Mouse (Mus musculus): ENCODE data around the gene Fbxo39. TPM values are rescaled to one million over a fixed set of nuclear protein-coding genes. Genes with fewer than 3 reads are reported as not detected.

Fbxo39 gene
- not detected in 2 replicates for polyA plus RNA-seq (2014; fragmentation: Nextera tagmentation; extraction: Ambion mirVana)

- DNase-seq (ENCODE audit: low spot score) (no peak), ATAC-seq (replicated peaks; ENCODE audit: low FRiP score) (no peak)
- no peaks in the 10 kb centered on the region for H3K36me3 ChIP-seq (ENCODE audit: control insufficient read depth, insufficient read depth, low read length)
- H3K9ac ChIP-seq (ENCODE audit: low read depth, low read length), result no peak within 1 kb of the TSS
- 12% methylated on average over 42 of the region's 42 CpGs for WGBS
- H3K4me1 ChIP-seq (replicated peaks; ENCODE audit: control insufficient read depth, insufficient read depth, low read length), result no peaks in the 10 kb centered on the region; the same call in 1 of the 2 replicates
- H3K27me3 ChIP-seq (replicated peaks; ENCODE audit: control insufficient read depth, insufficient read depth, low read length), result peaks cover 26% of the 10 kb centered on the region
- peak within 1 kb of the TSS; percentile 43 for H3K4me2 ChIP-seq
- no peaks in the 10 kb centered on the region for H3K9me3 ChIP-seq (ENCODE audit: control insufficient read depth, low read length)
- peak within 1 kb of the TSS; percentile 17 for H3K4me3 ChIP-seq (ENCODE audit: low read depth, low read length)
- H3K27ac ChIP-seq (ENCODE audit: low read depth, low read length), result no peak within 1 kb of the TSS
Observed at GRCm38 (mm10) chr11:72314151-72314895, at the start of gene Fbxo39. Gene Fbxo39 (plus strand): TSS chr11:72314444.

- ATAC-seq (replicated peaks; ENCODE audit: low FRiP score) (no peak), DNase-seq (ENCODE audit: low spot score) (no peak)
- H3K27me3 ChIP-seq (replicated peaks; ENCODE audit: control insufficient read depth, insufficient read depth, low read length), result peaks cover 48% of the 10 kb centered on the region
- no peaks in the 10 kb centered on the region for H3K36me3 ChIP-seq (ENCODE audit: control insufficient read depth, insufficient read depth, low read length)
- no peak overlapping the region for H3K4me2 ChIP-seq
- no peaks in the 10 kb centered on the region for H3K9me3 ChIP-seq (ENCODE audit: control insufficient read depth, low read length)
- peak overlapping the region; percentile 41; the same call in 1 of the 2 replicates for H3K4me3 ChIP-seq (ENCODE audit: low read depth, low read length)
- no peak overlapping the region for H3K27ac ChIP-seq (ENCODE audit: low read depth, low read length)
- no peak overlapping the region for H3K9ac ChIP-seq (ENCODE audit: low read depth, low read length)
- WGBS, result 13% methylated on average over 9 of the region's 11 CpGs
- no peaks in the 10 kb centered on the region; the same call in 1 of the 2 replicates for H3K4me1 ChIP-seq (replicated peaks; ENCODE audit: control insufficient read depth, insufficient read depth, low read length)
Observed at GRCm38 (mm10) chr11:72265483-72265882, 48.8 kb upstream of the Fbxo39 start.

DNA sequence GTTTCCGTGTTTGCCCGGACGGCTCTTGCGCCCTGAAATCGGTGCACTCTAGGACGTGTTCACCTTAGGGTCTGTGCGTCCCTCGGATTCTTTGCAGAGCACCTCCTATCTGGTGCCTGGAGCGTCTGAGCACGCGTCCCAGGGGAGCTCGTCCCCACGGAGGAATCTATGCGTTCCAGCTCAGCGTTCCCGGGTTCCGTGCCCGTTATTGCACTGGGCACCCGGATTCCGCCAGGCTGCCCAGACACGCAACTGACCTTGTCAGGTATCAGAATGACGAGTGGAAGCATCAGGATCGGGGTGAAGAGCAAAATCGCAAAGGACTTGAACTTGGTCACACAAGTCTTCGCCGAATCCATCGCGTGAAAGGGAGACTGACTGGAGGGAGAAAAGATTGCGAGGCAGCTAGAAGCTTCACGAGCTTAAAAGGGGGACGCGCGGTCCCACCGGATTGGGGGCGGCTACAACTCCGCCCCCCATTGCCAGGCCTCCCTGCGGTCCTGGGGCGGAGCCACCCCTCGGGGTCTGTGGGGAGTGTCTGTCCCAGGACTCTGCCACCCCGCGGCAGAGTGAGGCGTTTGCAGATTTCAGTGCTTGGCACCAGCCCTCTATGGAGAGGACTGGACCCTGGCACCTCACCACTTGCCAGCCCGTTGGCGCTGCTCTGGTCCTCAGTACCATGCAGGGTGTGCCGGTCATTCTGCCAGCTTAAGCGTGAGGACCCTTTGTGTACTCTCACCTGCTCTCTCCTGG, 47.9 kb upstream of the Fbxo39 start:
- no peaks in the 10 kb centered on the region; the same call in 1 of the 2 replicates for H3K4me1 ChIP-seq (replicated peaks; ENCODE audit: control insufficient read depth, insufficient read depth, low read length)
- ATAC-seq (replicated peaks; ENCODE audit: low FRiP score) (no peak), DNase-seq (ENCODE audit: low spot score) (peak; percentile 51)
- WGBS, result 2% methylated on average over 46 of the region's 46 CpGs
- H3K4me3 ChIP-seq (ENCODE audit: low read depth, low read length), result peak overlapping the region; percentile 41
- no peak overlapping the region for H3K9ac ChIP-seq (ENCODE audit: low read depth, low read length)
- no peaks in the 10 kb centered on the region for H3K9me3 ChIP-seq (ENCODE audit: control insufficient read depth, low read length)
- H3K27ac ChIP-seq (ENCODE audit: low read depth, low read length), result no peak overlapping the region
- peak overlapping the region; percentile 72 for H3K4me2 ChIP-seq
- no peaks in the 10 kb centered on the region for H3K36me3 ChIP-seq (ENCODE audit: control insufficient read depth, insufficient read depth, low read length)
- H3K27me3 ChIP-seq (replicated peaks; ENCODE audit: control insufficient read depth, insufficient read depth, low read length), result peaks cover 48% of the 10 kb centered on the region

DNA sequence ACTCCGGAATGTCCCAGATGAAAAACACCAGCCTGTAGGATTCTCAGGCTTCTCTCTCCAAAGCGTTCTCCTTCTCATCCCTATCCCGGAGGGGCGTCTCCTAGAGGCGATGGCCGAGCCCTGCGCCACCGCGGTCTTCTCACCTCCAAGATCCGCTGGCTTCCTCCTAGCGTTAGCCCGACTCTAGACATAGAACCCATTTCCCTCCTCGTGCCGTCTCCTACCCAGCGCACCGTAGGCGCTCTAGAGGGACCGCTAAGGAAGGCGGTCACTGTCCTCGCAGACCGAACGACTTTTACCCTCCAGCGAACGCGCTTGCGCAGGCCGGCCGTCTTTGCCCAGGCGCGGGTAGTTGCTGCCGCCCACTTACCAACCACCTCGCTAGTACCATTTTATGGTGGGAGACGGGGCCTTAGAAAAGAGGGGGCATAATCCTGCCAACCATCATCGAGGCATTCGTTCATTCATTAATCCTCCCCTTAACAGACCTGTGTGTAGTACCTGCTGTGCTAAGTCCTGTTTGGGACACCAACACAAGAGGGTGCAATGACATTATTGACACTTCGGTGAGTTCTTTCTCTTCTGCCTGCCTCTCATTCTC, 47.2 kb upstream of the Fbxo39 start, which contains the start of gene Slc13a5:
Gene Slc13a5, minus strand, starts transcription at position 263 of the 601 bp plus-strand sequence.
- Histone ChIP-seq H3K36me3 (ENCODE audit: control insufficient read depth, insufficient read depth, low read length) (no peaks in the 10 kb centered on the region), H3K4me2 (peak within 1 kb of the TSS; percentile 72), H3K9ac (ENCODE audit: low read depth, low read length) (no peak within 1 kb of the TSS), H3K4me1 (replicated peaks; ENCODE audit: control insufficient read depth, insufficient read depth, low read length) (no peaks in the 10 kb centered on the region; the same call in 1 of the 2 replicates), H3K4me3 (ENCODE audit: low read depth, low read length) (peak within 1 kb of the TSS; percentile 41), H3K9me3 (ENCODE audit: control insufficient read depth, low read length) (no peaks in the 10 kb centered on the region), H3K27ac (ENCODE audit: low read depth, low read length) (no peak within 1 kb of the TSS), H3K27me3 (replicated peaks; ENCODE audit: control insufficient read depth, insufficient read depth, low read length) (peaks cover 48% of the 10 kb centered on the region)
- peak; percentile 40 for DNase-seq (ENCODE audit: low spot score)
- ATAC-seq (replicated peaks; ENCODE audit: low FRiP score), result no peak
- 6% methylated on average over 36 of the region's 36 CpGs for WGBS

GRCm38 (mm10) chr11:72271761-72272160, 42.5 kb upstream of the Fbxo39 start:
- Histone ChIP-seq H3K27ac (ENCODE audit: low read depth, low read length) (no peak overlapping the region), H3K4me3 (ENCODE audit: low read depth, low read length) (no peak overlapping the region)
- 56% methylated on average over 1 of the region's 1 CpGs for WGBS

GRCm38 (mm10) chr11:72273341-72273740, 40.9 kb upstream of the Fbxo39 start:
- ATAC-seq (replicated peaks; ENCODE audit: low FRiP score) (no peak), DNase-seq (ENCODE audit: low spot score) (no peak)
- no peak overlapping the region for H3K9ac ChIP-seq (ENCODE audit: low read depth, low read length)
- H3K4me1 ChIP-seq (replicated peaks; ENCODE audit: control insufficient read depth, insufficient read depth, low read length), result no peaks in the 10 kb centered on the region
- H3K4me3 ChIP-seq (ENCODE audit: low read depth, low read length), result no peak overlapping the region
- H3K27ac ChIP-seq (ENCODE audit: low read depth, low read length), result no peak overlapping the region
- no peak overlapping the region for H3K4me2 ChIP-seq
- H3K36me3 ChIP-seq (ENCODE audit: control insufficient read depth, insufficient read depth, low read length), result no peaks in the 10 kb centered on the region
- 54% methylated on average over 3 of the region's 3 CpGs for WGBS
- peaks cover 3% of the 10 kb centered on the region; the same call in 1 of the 2 replicates for H3K27me3 ChIP-seq (replicated peaks; ENCODE audit: control insufficient read depth, insufficient read depth, low read length)
- H3K9me3 ChIP-seq (ENCODE audit: control insufficient read depth, low read length), result no peaks in the 10 kb centered on the region

More at GRCm38 (mm10) chr11:72271761-72272160, 42.5 kb upstream of the Fbxo39 start:
- Histone ChIP-seq H3K36me3 (ENCODE audit: control insufficient read depth, insufficient read depth, low read length) (no peaks in the 10 kb centered on the region), H3K4me1 (replicated peaks; ENCODE audit: control insufficient read depth, insufficient read depth, low read length) (no peaks in the 10 kb centered on the region), H3K27me3 (replicated peaks; ENCODE audit: control insufficient read depth, insufficient read depth, low read length) (peaks cover 19% of the 10 kb centered on the region), H3K4me2 (no peak overlapping the region), H3K9me3 (ENCODE audit: control insufficient read depth, low read length) (no peaks in the 10 kb centered on the region), H3K9ac (ENCODE audit: low read depth, low read length) (no peak overlapping the region)
- no peak for DNase-seq (ENCODE audit: low spot score)
- ATAC-seq (replicated peaks; ENCODE audit: low FRiP score), result no peak

DNA sequence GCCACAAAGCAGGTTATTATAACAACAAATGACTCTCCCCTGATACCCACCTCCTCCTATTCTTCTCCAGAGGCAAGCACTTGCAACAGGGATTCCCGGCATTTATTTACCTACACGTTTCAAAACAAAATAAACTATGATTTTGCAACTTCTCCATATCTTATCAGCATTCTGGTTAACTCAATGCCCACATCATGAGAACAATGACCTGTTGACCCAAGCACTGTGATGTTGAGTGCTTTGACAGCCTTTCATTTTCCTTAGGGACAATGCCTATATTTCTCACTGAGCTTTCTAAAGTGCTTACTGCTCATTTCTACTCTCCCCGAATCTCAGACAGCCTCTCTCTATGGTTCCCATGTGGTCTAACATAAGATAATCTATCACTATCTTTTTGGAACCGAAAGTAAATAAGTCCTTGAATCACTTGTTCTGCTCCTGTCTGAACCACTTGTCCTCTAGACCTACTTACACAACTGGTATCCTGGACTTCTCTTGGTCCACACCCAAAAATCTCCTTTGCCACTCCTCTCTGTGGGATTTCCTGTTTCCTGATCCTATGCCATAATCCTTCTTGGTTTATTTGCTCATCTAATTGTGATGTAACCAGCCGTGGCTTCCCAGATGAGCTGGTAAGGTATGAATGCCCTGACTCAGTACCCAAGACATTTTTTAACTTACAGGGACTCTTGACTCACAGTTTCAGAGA, 32.9 kb upstream of the Fbxo39 start:
- ATAC-seq (replicated peaks; ENCODE audit: low FRiP score) (no peak), DNase-seq (ENCODE audit: low spot score) (no peak)
- H3K27me3 ChIP-seq (replicated peaks; ENCODE audit: control insufficient read depth, insufficient read depth, low read length), result no peaks in the 10 kb centered on the region
- H3K9ac ChIP-seq (ENCODE audit: low read depth, low read length), result no peak overlapping the region
- H3K27ac ChIP-seq (ENCODE audit: low read depth, low read length), result no peak overlapping the region
- no peak overlapping the region for H3K4me3 ChIP-seq (ENCODE audit: low read depth, low read length)
- H3K9me3 ChIP-seq (ENCODE audit: control insufficient read depth, low read length), result no peaks in the 10 kb centered on the region
- no peak overlapping the region for H3K4me2 ChIP-seq
- H3K36me3 ChIP-seq (ENCODE audit: control insufficient read depth, insufficient read depth, low read length), result no peaks in the 10 kb centered on the region
- 69% methylated on average over 5 of the region's 5 CpGs for WGBS
- H3K4me1 ChIP-seq (replicated peaks; ENCODE audit: control insufficient read depth, insufficient read depth, low read length), result no peaks in the 10 kb centered on the region

DNA sequence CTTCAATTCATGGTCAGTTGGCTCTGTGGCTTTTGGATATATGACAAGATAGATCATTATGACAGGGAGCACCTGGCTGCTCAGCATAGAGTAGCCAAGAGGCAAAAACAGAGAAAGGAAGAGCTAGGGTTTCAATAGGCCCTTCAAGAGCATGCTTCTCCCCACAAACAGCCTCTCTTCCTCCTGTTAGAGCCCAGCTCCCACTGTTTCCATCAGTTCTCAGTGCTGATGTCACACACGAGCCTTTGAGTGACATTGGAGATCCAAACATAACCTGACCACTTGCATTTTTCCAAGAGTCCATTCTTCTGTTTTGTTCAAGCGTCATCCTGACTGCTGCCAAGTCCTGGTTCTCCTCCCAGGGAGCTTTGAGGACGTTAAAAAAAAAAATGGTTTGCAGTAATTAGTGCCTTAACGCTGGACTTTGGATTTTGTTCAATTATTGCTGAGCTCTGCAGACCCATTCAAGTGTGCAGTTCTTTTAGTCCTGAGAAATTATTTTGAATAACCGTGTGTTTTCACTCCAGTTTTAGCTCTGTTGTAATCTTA, 32.3 kb upstream of the Fbxo39 start:
- H3K9ac ChIP-seq (ENCODE audit: low read depth, low read length), result no peak overlapping the region
- ATAC-seq (replicated peaks; ENCODE audit: low FRiP score) (no peak), DNase-seq (ENCODE audit: low spot score) (no peak)
- no peak overlapping the region for H3K4me3 ChIP-seq (ENCODE audit: low read depth, low read length)
- no peaks in the 10 kb centered on the region for H3K36me3 ChIP-seq (ENCODE audit: control insufficient read depth, insufficient read depth, low read length)
- no peaks in the 10 kb centered on the region for H3K4me1 ChIP-seq (replicated peaks; ENCODE audit: control insufficient read depth, insufficient read depth, low read length)
- WGBS, result 67% methylated on average over 5 of the region's 5 CpGs
- no peak overlapping the region for H3K27ac ChIP-seq (ENCODE audit: low read depth, low read length)
- no peaks in the 10 kb centered on the region for H3K27me3 ChIP-seq (replicated peaks; ENCODE audit: control insufficient read depth, insufficient read depth, low read length)
- H3K9me3 ChIP-seq (ENCODE audit: control insufficient read depth, low read length), result no peaks in the 10 kb centered on the region
- H3K4me2 ChIP-seq, result no peak overlapping the region
